ENCODE assay signal across 12 mouse cellular contexts in genomic region chr3:129296994-129297393, GRCm38 (mm10). TPM values are rescaled to one million over a fixed set of nuclear protein-coding genes. Genes with fewer than 3 reads are reported as not detected.
DNase-seq lines count a peak whose midpoint lies in the region; ATAC-seq and TF ChIP-seq lines count a peak whose summit lies in the region.
"Had no signal": no experiment of that assay in that cellular context is flagged by ENCODE, and none has a peak within 500 bp of the region (broad histone marks: within the 10 kb centered on the region; RNA-seq: fewer than 3 reads in every experiment).

No protein-coding gene starts in this region.

- no peak for TF ChIP-seq CTCF in kidney, adult 2 months (conservative IDR thresholded peaks at IDR 0.05; ENCODE audit: insufficient read depth, insufficient read length, low read depth, low read length)

- no peak overlapping the region for H3K4me2 ChIP-seq in kidney, embryonic 16.5 days (replicated peaks; ENCODE audit: low read depth, low read length)
- H3K4me2 ChIP-seq in forebrain, embryonic 13.5 days, result no peak overlapping the region

- H3K9ac ChIP-seq in kidney, embryonic 16.5 days (replicated peaks; ENCODE audit: low read length), result no peak overlapping the region
- H3K9ac ChIP-seq in forebrain, embryonic 13.5 days, result no peak overlapping the region

- 42% methylated on average over 5 of the region's 5 CpGs for WGBS in kidney, adult 2 months
- 69% methylated on average over 5 of the region's 5 CpGs for WGBS in kidney, embryonic 16.5 days
- 81% methylated on average over 5 of the region's 5 CpGs for WGBS in forebrain, embryonic 13.5 days

- ATAC-seq in kidney, embryonic 16.5 days (ENCODE audit: low FRiP score, low TSS enrichment), result no peak
- ATAC-seq in megakaryocyte progenitor cell, adult 5-6 weeks (replicated peaks; ENCODE audit: poor library complexity), result peak; percentile 87
- no peak for ATAC-seq in activated CD4-positive, CD25-positive, alpha-beta regulatory T cell, adult 4 months
- ATAC-seq in forebrain, embryonic 13.5 days, result no peak
- ATAC-seq: hindbrain, postnatal 0 days had no signal

- H3K36me3 ChIP-seq in kidney, adult 2 months (ENCODE audit: control insufficient read depth, insufficient read depth, low read length), result no peaks in the 10 kb centered on the region
- H3K36me3 ChIP-seq in kidney, embryonic 16.5 days (ENCODE audit: insufficient read depth, low read length), result 0 out of 2 replicates have a peak, but pooled peaks cover 6% of the 10 kb centered on the region
- no peaks in the 10 kb centered on the region for H3K36me3 ChIP-seq in forebrain, embryonic 13.5 days (ENCODE audit: poor library complexity, severe bottlenecking)

- H3K9me3 ChIP-seq in kidney, embryonic 16.5 days (ENCODE audit: low read length), result no peaks in the 10 kb centered on the region
- H3K9me3 ChIP-seq in forebrain, embryonic 13.5 days (replicated peaks), result no peaks in the 10 kb centered on the region

- no peaks in the 10 kb centered on the region for H3K27me3 ChIP-seq in kidney, adult 2 months (replicated peaks; ENCODE audit: control insufficient read depth, insufficient read depth, low read length)
- no peaks in the 10 kb centered on the region for H3K27me3 ChIP-seq in kidney, embryonic 16.5 days (ENCODE audit: insufficient read depth, low read length)
- H3K27me3 ChIP-seq in forebrain, embryonic 13.5 days, result no peaks in the 10 kb centered on the region

- H3K4me1 ChIP-seq in kidney, adult 2 months (ENCODE audit: control insufficient read depth, insufficient read depth, low read length), result no peaks in the 10 kb centered on the region
- H3K4me1 ChIP-seq in kidney, embryonic 16.5 days (ENCODE audit: insufficient read depth, low read length), result no peaks in the 10 kb centered on the region
- H3K4me1 ChIP-seq in forebrain, embryonic 13.5 days, result no peaks in the 10 kb centered on the region

- no peak for TF ChIP-seq POLR2A in kidney, adult 2 months (IDR thresholded peaks at IDR 0.05; ENCODE audit: low read depth, low read length)

- no peak overlapping the region for H3K27ac ChIP-seq in kidney, adult 2 months (ENCODE audit: insufficient read depth, low read depth, low read length)
- no peak overlapping the region for H3K27ac ChIP-seq in kidney, embryonic 16.5 days (ENCODE audit: low read length)
- no peak overlapping the region for H3K27ac ChIP-seq in forebrain, embryonic 13.5 days
- H3K27ac ChIP-seq: hindbrain, postnatal 0 days had no signal

- H3K4me3 ChIP-seq in kidney, adult 2 months (ENCODE audit: insufficient read depth, low read depth, low read length), result no peak overlapping the region
- no peak overlapping the region for H3K4me3 ChIP-seq in kidney, embryonic 16.5 days (ENCODE audit: low read length)
- no peak overlapping the region for H3K4me3 ChIP-seq in forebrain, embryonic 13.5 days

- peak; percentile 56 for DNase-seq in kidney, adult 2 months
- DNase-seq in adrenal gland, postnatal 14 days, result peak; percentile 83
- DNase-seq in kidney, postnatal 10 days, result peak; percentile 60
- DNase-seq in right cerebral cortex, adult 2 months (ENCODE audit: low spot score in 2 of 2), result no peak
- DNase-seq: gastrocnemius, postnatal 10 days; midbrain, embryonic 14.5 days; right cerebral cortex, postnatal 25 days had no signal

RNA-seq across cellular contexts. Expression of gene Enpep, which starts 35.5 kb away (rescaled TPM):
- 41.7 and 52.4 TPM in 2 replicates for polyA plus RNA-seq in kidney, adult 2 months (2012; rRNA removed)
- polyA plus RNA-seq in kidney, embryonic 16.5 days (2015; fragmentation: Nextera tagmentation; extraction: Ambion mirVana), result 116 and 117 TPM in 2 replicates
- 11.5 and 13.0 TPM in 2 replicates for total RNA-seq in adrenal gland, postnatal 14 days (2021)
- total RNA-seq in megakaryocyte progenitor cell, adult 5-6 weeks (2015), result not detected in 2 replicates
- not detected in 2 replicates for total RNA-seq in megakaryocyte progenitor cell, adult 5-6 weeks (2017)
- polyA plus RNA-seq in activated CD4-positive, CD25-positive, alpha-beta regulatory T cell, adult 4 months (2017; shearing (Covaris generic)), result not detected
- polyA plus RNA-seq in forebrain, embryonic 13.5 days (2015; fragmentation: Nextera tagmentation; extraction: Ambion mirVana), result 0.29 and 0.43 TPM in 2 replicates

Comparison
In these comparisons a context has a peak if more than half of its experiments do, and no peak if none do; other contexts are left out.
1. DNase-seq: peak in kidney, adult 2 months (single experiment), adrenal gland, postnatal 14 days (single experiment) and kidney, postnatal 10 days (single experiment); none in right cerebral cortex, adult 2 months (0 of 2).
2. RNA of gene Enpep, which starts 35.5 kb away (polyA plus RNA-seq): 116 to 117 TPM in kidney, embryonic 16.5 days and 41.7 to 52.4 TPM in kidney, adult 2 months; 0.29 to 0.43 TPM in forebrain, embryonic 13.5 days and not detected in activated CD4-positive, CD25-positive, alpha-beta regulatory T cell, adult 4 months; every median in the first group is over 10 times any median in the second.